Mouse (Mus musculus) CH12.LX (cell line): ENCODE measurements around the gene Cracr2a.

Experiments used
- CHD2 ChIP-seq: IDR thresholded peaks from 2 replicates; pipeline ENCODE4 v1.6.1; 2011; ENCODE audit warnings: low read length, improper control_type of control experiment
- CTCF ChIP-seq, 2 experiments: IDR thresholded peaks in 1 of 2; conservative IDR thresholded peaks in 1 of 2; 2 replicates each; pipeline ENCODE4 v1.5.1; 2011 to 2012; ENCODE audit warnings: low read depth in 2 of 2, low read length in 2 of 2, improper control_type of control experiment in 1 of 2, inconsistent platforms in 1 of 2, mild to moderate bottlenecking in 1 of 2, moderate library complexity in 1 of 2
- E2F4 ChIP-seq: IDR thresholded peaks from 2 replicates; pipeline ENCODE4 v1.6.1; 2011; ENCODE audit warnings: low read depth, low read length, improper control_type of control experiment; ENCODE audit not compliant: insufficient replicate concordance
- ELF1 ChIP-seq: IDR thresholded peaks from 2 replicates; pipeline ENCODE4 v1.6.1; 2014; ENCODE audit warnings: low read depth, mild to moderate bottlenecking, inconsistent platforms, low read length, improper control_type of control experiment
- EP300 ChIP-seq: IDR thresholded peaks from 2 replicates; pipeline ENCODE4 v1.6.1; 2011; ENCODE audit warnings: low read length, improper control_type of control experiment
- ETS1 ChIP-seq: conservative IDR thresholded peaks from 2 replicates; pipeline ENCODE4 v1.6.1; 2012; ENCODE audit warnings: low read depth, mild to moderate bottlenecking, inconsistent platforms, low read length, improper control_type of control experiment, moderate library complexity
- GABPA ChIP-seq: IDR thresholded peaks from 2 replicates; pipeline ENCODE4 v1.6.1; 2012; ENCODE audit warnings: low read depth, low read length, improper control_type of control experiment, inconsistent platforms; ENCODE audit not compliant: insufficient replicate concordance
- MEF2A ChIP-seq: IDR thresholded peaks from 2 replicates; pipeline ENCODE4 v1.6.1; 2014; ENCODE audit warnings: low read depth, mild to moderate bottlenecking, inconsistent platforms, low read length, improper control_type of control experiment, borderline replicate concordance
- PAX5 ChIP-seq: IDR thresholded peaks from 2 replicates; pipeline ENCODE4 v1.6.1; 2012; ENCODE audit warnings: low read length, inconsistent platforms, mixed read lengths
- SIN3A ChIP-seq: IDR thresholded peaks from 2 replicates; pipeline ENCODE4 v1.6.1; 2012; ENCODE audit warnings: low read length, improper control_type of control experiment, inconsistent platforms
- TBP ChIP-seq: conservative IDR thresholded peaks from 2 replicates; pipeline ENCODE4 v1.6.1; 2011; ENCODE audit warnings: low read depth, low read length, improper control_type of control experiment
- USF1 ChIP-seq: IDR thresholded peaks from 2 replicates; pipeline ENCODE4 v1.6.1; 2014; ENCODE audit warnings: low read depth, mild to moderate bottlenecking, inconsistent platforms, low read length, improper control_type of control experiment

- TF ChIP-seq CTCF (conservative IDR thresholded peaks at IDR 0.05 in 1 of 2, IDR thresholded peaks at IDR 0.05 in 1 of 2; ENCODE audit: low read depth in 2 of 2, low read length in 2 of 2) (no peak), EP300 (no peak), USF1 (no peak), PAX5 (no peak), MEF2A (no peak), GABPA (no peak), CHD2 (no peak), SIN3A (no peak), ELF1 (no peak), TBP (no peak), E2F4 (no peak), ETS1 (no peak)
Observed at GRCm38 (mm10) chr6:127599280-127599679, 38.1 kb downstream of the Cracr2a start.
